Mouse (Mus musculus): ENCODE measurements around the gene Clic4.

GRCm38 (mm10) chr4:135205254-135205653 lies 67.4 kb downstream of the Clic4 start:
- no peak for TF ChIP-seq CTCF (IDR thresholded peaks at IDR 0.05; ENCODE audit: control insufficient read depth, insufficient read depth, insufficient read length)
- TF ChIP-seq MAX (IDR thresholded peaks at IDR 0.05), result no peak
- no peak for TF ChIP-seq MYOD1 (IDR thresholded peaks at IDR 0.05; ENCODE audit: control insufficient read depth, insufficient read length, low read depth)
- TF ChIP-seq FOSL1 (IDR thresholded peaks at IDR 0.05; ENCODE audit: insufficient read depth, low read length, poor library complexity, severe bottlenecking), result no peak

Measured in C2C12 (cell line).